Mouse (Mus musculus): Measurements from ENCODE around the gene Scube2.

DNA sequence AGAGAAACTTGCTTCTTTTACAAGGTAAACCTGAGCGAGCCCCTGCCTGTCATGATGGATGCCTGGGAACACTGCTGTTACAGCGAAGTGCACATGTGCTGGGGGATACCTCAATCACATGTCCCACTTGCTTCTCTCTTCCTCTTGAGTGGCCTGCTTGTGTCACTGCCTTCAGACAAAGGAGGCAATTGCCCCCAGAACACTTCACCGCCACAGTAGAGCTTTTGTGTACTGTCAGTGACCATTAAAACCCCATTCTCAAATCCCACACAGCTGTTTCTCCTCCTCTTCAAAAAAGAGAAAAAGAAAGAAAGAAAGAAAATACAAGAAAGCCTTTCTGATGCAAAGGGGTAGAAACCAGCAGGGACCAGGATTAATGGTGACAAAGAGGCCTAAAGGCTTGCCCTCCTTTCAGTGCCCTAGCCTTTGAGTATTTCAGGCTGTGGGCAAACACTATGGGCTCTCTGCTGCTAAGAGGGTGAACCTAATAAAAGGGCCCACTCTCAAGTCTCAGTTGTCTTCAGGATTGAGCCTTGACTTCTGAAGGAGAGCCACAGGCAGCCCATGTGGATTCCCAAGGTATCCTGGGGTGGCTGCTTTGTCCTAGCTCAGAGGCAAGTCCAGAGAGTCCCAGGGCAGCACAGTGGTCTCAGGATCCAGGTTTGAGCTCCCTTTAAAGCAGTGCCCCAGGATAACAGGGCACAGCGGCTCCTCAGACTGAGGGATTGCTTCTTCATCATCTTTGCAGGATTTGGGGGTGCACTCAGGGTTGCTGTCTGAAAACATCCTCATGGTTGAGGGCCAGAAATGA is 51.9 kb downstream of the Scube2 start:
- TF ChIP-seq CTCF (IDR thresholded peaks at IDR 0.05; ENCODE audit: low read depth) (no peak), EP300 (optimal IDR thresholded peaks at IDR 0.05) (no peak)
